Comparison of ENCODE assay signal across 15 mouse cellular contexts in the genomic region with DNA sequence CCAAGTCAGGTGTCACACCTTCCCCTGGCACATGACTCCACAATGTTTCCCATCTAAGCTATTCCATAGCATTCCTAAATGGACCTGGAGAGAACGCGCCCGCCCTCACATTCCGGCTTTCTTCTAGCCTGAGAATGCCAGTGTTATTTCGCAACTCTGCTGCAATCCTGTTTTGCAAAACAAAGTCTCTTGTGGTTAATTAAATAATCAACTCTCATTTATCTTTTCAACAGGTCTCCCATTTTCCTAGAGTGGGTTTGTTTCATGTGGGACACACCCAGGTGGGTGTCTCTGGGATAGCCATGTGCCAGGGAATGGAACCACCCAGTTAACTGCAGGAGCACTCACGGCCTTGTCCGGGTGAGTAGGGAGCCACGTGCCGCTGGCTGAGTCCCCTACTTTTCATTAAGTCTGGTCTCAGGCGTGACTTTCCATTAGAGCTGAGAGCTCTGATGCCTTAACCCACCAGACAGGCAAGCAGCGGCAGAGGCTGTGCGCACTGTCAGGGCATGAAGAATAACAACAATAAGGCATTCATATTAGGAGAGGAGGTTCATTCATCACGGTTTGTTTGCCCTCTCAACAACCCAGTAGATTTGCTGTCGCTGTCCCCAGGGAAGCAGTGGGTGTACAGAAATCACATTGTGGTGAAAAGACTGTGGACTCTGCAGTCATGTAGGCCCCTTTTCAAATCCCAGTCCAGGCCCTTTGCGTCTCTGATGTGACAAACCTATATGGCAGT.
DNase-seq lines count a peak whose midpoint lies in the region; ATAC-seq and TF ChIP-seq lines count a peak whose summit lies in the region.
"Had no signal": no experiment of that assay in that cellular context is flagged by ENCODE, and none has a peak within 500 bp of the region (broad histone marks: within the 10 kb centered on the region; RNA-seq: fewer than 3 reads in every experiment).

No protein-coding gene starts in this region.

- H3K36me3 ChIP-seq in forebrain, postnatal 0 days (ENCODE audit: insufficient read depth): no peaks in the 10 kb centered on the region
- H3K36me3 ChIP-seq: embryonic facial prominence, embryonic 10.5 days; intestine, embryonic 15.5 days; liver, embryonic 15.5 days; stomach, embryonic 15.5 days had no signal

- H3K9me3 ChIP-seq in forebrain, postnatal 0 days (ENCODE audit: low read length): no peaks in the 10 kb centered on the region
- H3K9me3 ChIP-seq: embryonic facial prominence, embryonic 10.5 days; forebrain, embryonic 13.5 days; intestine, embryonic 15.5 days; liver, embryonic 15.5 days; stomach, embryonic 15.5 days had no signal

- no peak for TF ChIP-seq CTCF in forebrain, postnatal 0 days (IDR thresholded peaks at IDR 0.05; ENCODE audit: low read depth)

- peak; percentile 33 for DNase-seq in embryo, embryonic 10.5 days (ENCODE audit: low spot score)
- DNase-seq in embryo, embryonic 9.5 days (ENCODE audit: extremely low spot score): no peak
- DNase-seq in 3134 (ENCODE audit: extremely low read depth, insufficient read length, low spot score): peak; percentile 45
- DNase-seq in brain, adult 2 months (ENCODE audit: low read depth, low spot score): peak; percentile 30
- peak; percentile 48 for DNase-seq in lung, postnatal 36 days
- no peak for DNase-seq in right cerebral cortex, postnatal 14 days
- DNase-seq in forebrain, postnatal 0 days: no peak
- no peak for DNase-seq in spleen, postnatal 10 days (ENCODE audit: low spot score in 2 of 2)
- DNase-seq: gastrocnemius, postnatal 36 days; right cerebral cortex, adult 18-20 months had no signal

- H3K4me2 ChIP-seq in forebrain, postnatal 0 days (ENCODE audit: low read depth): no peak overlapping the region
- H3K4me2 ChIP-seq: forebrain, embryonic 13.5 days; intestine, embryonic 15.5 days; liver, embryonic 15.5 days; stomach, embryonic 15.5 days had no signal

- no peak overlapping the region for H3K9ac ChIP-seq in forebrain, postnatal 0 days
- H3K9ac ChIP-seq: forebrain, embryonic 13.5 days; intestine, embryonic 15.5 days; liver, embryonic 15.5 days; stomach, embryonic 15.5 days had no signal

- H3K27me3 ChIP-seq in forebrain, postnatal 0 days (ENCODE audit: insufficient read depth, low read length): no peaks in the 10 kb centered on the region
- H3K27me3 ChIP-seq: forebrain, embryonic 13.5 days; intestine, embryonic 15.5 days; liver, embryonic 15.5 days; stomach, embryonic 15.5 days had no signal

- no peak for ATAC-seq in forebrain, postnatal 0 days
- ATAC-seq: forebrain, embryonic 13.5 days; intestine, embryonic 15.5 days had no signal

- H3K4me1 ChIP-seq in forebrain, postnatal 0 days (ENCODE audit: insufficient read depth): 0 out of 2 replicates have a peak, but pooled peaks cover 4% of the 10 kb centered on the region

- 62% methylated on average over 15 of the region's 15 CpGs for WGBS in forebrain, postnatal 0 days

- H3K4me3 ChIP-seq in forebrain, postnatal 0 days (ENCODE audit: low read depth, low read length): no peak overlapping the region
- H3K4me3 ChIP-seq: embryonic facial prominence, embryonic 10.5 days; forebrain, embryonic 13.5 days; intestine, embryonic 15.5 days; liver, embryonic 15.5 days; stomach, embryonic 15.5 days had no signal

- H3K27ac ChIP-seq in forebrain, postnatal 0 days (ENCODE audit: low read depth, low read length): no peak overlapping the region
- H3K27ac ChIP-seq: embryonic facial prominence, embryonic 10.5 days; forebrain, embryonic 13.5 days; intestine, embryonic 15.5 days; liver, embryonic 15.5 days; stomach, embryonic 15.5 days had no signal

Comparison
In these comparisons a context has a peak if more than half of its experiments do, and no peak if none do; other contexts are left out.
1. DNase-seq: peak in embryo, embryonic 10.5 days (single experiment), 3134 (single experiment), brain, adult 2 months (single experiment) and lung, postnatal 36 days (single experiment); none in embryo, embryonic 9.5 days (single experiment), right cerebral cortex, postnatal 14 days (single experiment), forebrain, postnatal 0 days (single experiment) and spleen, postnatal 10 days (0 of 2).